20 mouse cellular contexts compared by ENCODE assay signal in genomic region chr19:45587509-45588292, GRCm38 (mm10). TPM values are rescaled to one million over a fixed set of nuclear protein-coding genes. Genes with fewer than 3 reads are reported as not detected.
DNase-seq lines count a peak whose midpoint lies in the region; ATAC-seq and TF ChIP-seq lines count a peak whose summit lies in the region.
"Had no signal": no experiment of that assay in that cellular context is flagged by ENCODE, and none has a peak within 500 bp of the region (broad histone marks: within the 10 kb centered on the region; RNA-seq: fewer than 3 reads in every experiment).

No protein-coding gene starts in this region.

- TF ChIP-seq EP300 in heart, adult 2 months (IDR thresholded peaks at IDR 0.05; ENCODE audit: insufficient read depth, low read depth, low read length) = 0 out of 2 replicates have a peak, but pooled peaks have one; percentile 37

- peaks cover 7% of the 10 kb centered on the region for H3K4me1 ChIP-seq in heart, adult 2 months (ENCODE audit: control insufficient read depth, insufficient read depth, low read length)
- peaks cover 6% of the 10 kb centered on the region; the same call in 1 of the 2 replicates for H3K4me1 ChIP-seq in heart, embryonic 11.5 days (ENCODE audit: control insufficient read depth, insufficient read depth, low read length)
- peaks cover 16% of the 10 kb centered on the region for H3K4me1 ChIP-seq in heart, embryonic 12.5 days (replicated peaks)
- H3K4me1 ChIP-seq: intestine, embryonic 15.5 days had no signal

- H3K79me2 ChIP-seq in heart, adult 2 months (replicated peaks; ENCODE audit: control insufficient read depth, insufficient read depth, low read length) = no peaks in the 10 kb centered on the region

- WGBS in heart, adult 2 months = 81% methylated on average over 6 of the region's 6 CpGs
- WGBS in heart, embryonic 11.5 days (ENCODE audit: insufficient replicate concordance) = 62% methylated on average over 6 of the region's 6 CpGs
- WGBS in heart, embryonic 12.5 days = 69% methylated on average over 6 of the region's 6 CpGs

- no peaks in the 10 kb centered on the region for H3K27me3 ChIP-seq in heart, adult 2 months (ENCODE audit: control insufficient read depth, insufficient read depth, low read length)
- no peaks in the 10 kb centered on the region for H3K27me3 ChIP-seq in heart, embryonic 11.5 days (ENCODE audit: control insufficient read depth, insufficient read depth, low read length)
- no peaks in the 10 kb centered on the region for H3K27me3 ChIP-seq in heart, embryonic 12.5 days (replicated peaks)
- H3K27me3 ChIP-seq: embryonic facial prominence, embryonic 13.5 days; heart, embryonic 15.5 days; intestine, embryonic 15.5 days had no signal

- no peak for TF ChIP-seq CTCF in heart, adult 2 months (IDR thresholded peaks at IDR 0.05)
- TF ChIP-seq CTCF in layer of hippocampus, adult 2 months (conservative IDR thresholded peaks at IDR 0.05) = no peak

- TF ChIP-seq POLR2A in heart, adult 2 months (IDR thresholded peaks at IDR 0.05; ENCODE audit: insufficient read depth, low read depth, low read length) = no peak

- intact Hi-C loops in heart, adult 2 months (cut with DNase I) = no loop called here
- intact Hi-C loops in heart, postnatal 36 days (cut with DNase I) = no loop called here

- ATAC-seq in heart, embryonic 11.5 days (replicated peaks; ENCODE audit: insufficient number of reproducible peaks, low FRiP score, low TSS enrichment) = no peak
- no peak for ATAC-seq in heart, embryonic 12.5 days (ENCODE audit: insufficient number of reproducible peaks, low FRiP score)
- ATAC-seq: forebrain, embryonic 16.5 days; intestine, embryonic 15.5 days had no signal

- H3K4me2 ChIP-seq in heart, embryonic 11.5 days = no peak overlapping the region
- no peak overlapping the region for H3K4me2 ChIP-seq in heart, embryonic 12.5 days
- H3K4me2 ChIP-seq: embryonic facial prominence, embryonic 13.5 days; forebrain, embryonic 12.5 days; heart, embryonic 15.5 days; hindbrain, embryonic 14.5 days; intestine, embryonic 15.5 days had no signal

- no peaks in the 10 kb centered on the region for H3K9me3 ChIP-seq in heart, embryonic 11.5 days (replicated peaks; ENCODE audit: control insufficient read depth, low read length)
- no peaks in the 10 kb centered on the region for H3K9me3 ChIP-seq in heart, embryonic 12.5 days (replicated peaks)
- H3K9me3 ChIP-seq: embryonic facial prominence, embryonic 13.5 days; forebrain, embryonic 12.5 days; heart, embryonic 15.5 days; hindbrain, embryonic 10.5 days; intestine, embryonic 15.5 days had no signal

- no peak overlapping the region for H3K4me3 ChIP-seq in heart, adult 2 months
- H3K4me3 ChIP-seq in heart, embryonic 11.5 days (ENCODE audit: low read depth, low read length) = no peak overlapping the region
- H3K4me3 ChIP-seq in heart, embryonic 12.5 days = no peak overlapping the region
- H3K4me3 ChIP-seq in layer of hippocampus, adult 2 months = no peak overlapping the region
- H3K4me3 ChIP-seq: embryonic facial prominence, embryonic 13.5 days; forebrain, embryonic 12.5 days; heart, embryonic 15.5 days; hindbrain, embryonic 10.5 days; intestine, embryonic 15.5 days had no signal

- no peak overlapping the region for H3K27ac ChIP-seq in heart, adult 2 months
- H3K27ac ChIP-seq in heart, embryonic 11.5 days (ENCODE audit: low read depth, low read length) = no peak overlapping the region
- no peak overlapping the region for H3K27ac ChIP-seq in heart, embryonic 12.5 days (ENCODE audit: poor library complexity, severe bottlenecking)
- no peak overlapping the region for H3K27ac ChIP-seq in layer of hippocampus, adult 2 months
- H3K27ac ChIP-seq: embryonic facial prominence, embryonic 13.5 days; forebrain, embryonic 12.5 days; heart, embryonic 15.5 days; hindbrain, embryonic 10.5 days; hindbrain, embryonic 14.5 days; intestine, embryonic 15.5 days had no signal

- peaks cover 4% of the 10 kb centered on the region for H3K36me3 ChIP-seq in heart, adult 2 months (ENCODE audit: control insufficient read depth, insufficient read depth, low read length)
- no peaks in the 10 kb centered on the region for H3K36me3 ChIP-seq in heart, embryonic 11.5 days (ENCODE audit: control insufficient read depth, insufficient read depth, low read length)
- peaks cover 36% of the 10 kb centered on the region for H3K36me3 ChIP-seq in heart, embryonic 12.5 days
- H3K36me3 ChIP-seq: forebrain, embryonic 12.5 days; hindbrain, embryonic 10.5 days; intestine, embryonic 15.5 days had no signal

- no peak overlapping the region for H3K9ac ChIP-seq in heart, adult 2 months (ENCODE audit: low read depth, low read length)
- H3K9ac ChIP-seq in heart, embryonic 11.5 days (ENCODE audit: low read depth, low read length) = no peak overlapping the region
- no peak overlapping the region for H3K9ac ChIP-seq in heart, embryonic 12.5 days
- H3K9ac ChIP-seq: embryonic facial prominence, embryonic 13.5 days; forebrain, embryonic 12.5 days; heart, embryonic 15.5 days; hindbrain, embryonic 14.5 days; intestine, embryonic 15.5 days had no signal

- DNase-seq in adrenal gland, adult 2 months = peak; percentile 34
- DNase-seq in adrenal gland, adult 18-20 months (ENCODE audit: low spot score in 2 of 2) = no peak
- DNase-seq in heart, adult 2 months = peak in 1 of 2 experiments; percentile 62
- peak; percentile 31 to 44 for DNase-seq in heart, postnatal 36 days
- DNase-seq in layer of hippocampus, adult 2 months (ENCODE audit: low spot score in 2 of 2) = no peak
- no peak for DNase-seq in B cell, adult 2 months
- DNase-seq: adrenal gland, postnatal 14 days; cerebellum, adult 11-12 months; cerebellum, adult 9-10 months; cerebellum, postnatal 25 days; kidney, adult 18-20 months had no signal

RNA-seq across cellular contexts. Expression of gene Gm17018, which starts 27.3 kb away (rescaled TPM):
- 10 to 100 TPM; 29.0 to 38.0 TPM for total RNA-seq in adrenal gland, adult 2 months (2021)
- 0.98 and 2.1 TPM in 2 replicates for polyA plus RNA-seq in adrenal gland, adult 2 months (2012; rRNA removed)
- total RNA-seq in adrenal gland, adult 18-20 months (2021) = 10 to 100 TPM; 28.4 to 33.9 TPM
- total RNA-seq in heart, adult 2 months (2021) = 10 to 100 TPM; 22.1 to 22.4 TPM
- polyA plus RNA-seq in heart, adult 2 months (2012; rRNA removed) = 6.1 and 10.2 TPM in 2 replicates
- 32.6 and 35.1 TPM in 2 replicates for polyA plus RNA-seq in heart, embryonic 11.5 days (2014; fragmentation: Nextera tagmentation; extraction: Ambion mirVana)
- total RNA-seq in heart, postnatal 36 days (2021) = 10 to 100 TPM; 17.6 to 21.5 TPM
- 33.6 and 36.0 TPM in 2 replicates for polyA plus RNA-seq in heart, embryonic 12.5 days (2016; fragmentation: Nextera tagmentation; extraction: Ambion mirVana)
- total RNA-seq in layer of hippocampus, adult 2 months (2021) = 10 to 100 TPM; 55.4 to 65.4 TPM

RNA-seq across cellular contexts. Expression of gene Poll, which starts 27.4 kb away (rescaled TPM):
- 10 to 100 TPM; 10.3 to 14.9 TPM for total RNA-seq in adrenal gland, adult 2 months (2021)
- polyA plus RNA-seq in adrenal gland, adult 2 months (2012; rRNA removed) = 11.3 and 11.9 TPM in 2 replicates
- total RNA-seq in adrenal gland, adult 18-20 months (2021) = 10 to 100 TPM in 1 of 2 experiments, 1 to 10 TPM in 1; 9.4 to 11.0 TPM
- 1 to 10 TPM; 9.7 to 9.8 TPM for total RNA-seq in heart, adult 2 months (2021)
- polyA plus RNA-seq in heart, adult 2 months (2012; rRNA removed) = 9.5 and 10.7 TPM in 2 replicates
- 13.6 and 13.9 TPM in 2 replicates for polyA plus RNA-seq in heart, embryonic 11.5 days (2014; fragmentation: Nextera tagmentation; extraction: Ambion mirVana)
- total RNA-seq in heart, postnatal 36 days (2021) = 10 to 100 TPM in 1 of 2 experiments, 1 to 10 TPM in 1; 9.8 to 11.4 TPM
- polyA plus RNA-seq in heart, embryonic 12.5 days (2016; fragmentation: Nextera tagmentation; extraction: Ambion mirVana) = 15.0 and 15.4 TPM in 2 replicates
- total RNA-seq in layer of hippocampus, adult 2 months (2021) = 1 to 10 TPM; 9.9 TPM

Comparison
In these comparisons a context has a peak if more than half of its experiments do, and no peak if none do; other contexts are left out.
1. DNase-seq: peak in adrenal gland, adult 2 months (single experiment) and heart, postnatal 36 days (2 of 2); none in adrenal gland, adult 18-20 months (0 of 2), layer of hippocampus, adult 2 months (0 of 2) and B cell, adult 2 months (0 of 2).